Mouse (Mus musculus) frontal cortex, adult (tissue): ENCODE data around the gene Tmem223.
A peak's percentile ranks its signal among the peaks of the same experiment; 100 is the strongest.

Source experiments
- ATAC-seq: cut with Nextera tagmentation; 2 replicates; pipeline ENCODE4 v1.9.2; 2017; ENCODE audit warnings: mild to moderate bottlenecking, moderate library complexity, mixed read lengths; ENCODE audit not compliant: low TSS enrichment

The Tmem223 gene

DNA sequence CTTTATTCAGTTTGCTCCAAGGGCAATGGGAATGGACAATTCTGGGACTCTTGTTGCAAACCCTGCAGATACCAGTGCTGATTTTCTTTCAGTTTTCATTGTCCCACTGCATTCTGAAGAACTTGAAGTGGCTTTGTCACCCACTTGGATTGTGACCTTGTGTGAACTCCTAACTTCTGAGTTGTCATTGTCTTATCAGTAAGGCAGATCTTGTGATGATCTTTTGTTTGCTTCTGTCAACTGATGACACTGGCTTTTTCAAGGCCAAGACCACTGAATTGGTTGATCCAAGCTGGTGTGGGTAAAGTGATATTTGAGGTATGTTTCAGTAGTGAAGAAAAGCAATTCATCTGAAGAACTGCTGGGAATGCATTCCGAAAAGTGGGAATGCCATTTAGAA lies 25.4 kb upstream of the Tmem223 start:
- ATAC-seq, result no peak

DNA sequence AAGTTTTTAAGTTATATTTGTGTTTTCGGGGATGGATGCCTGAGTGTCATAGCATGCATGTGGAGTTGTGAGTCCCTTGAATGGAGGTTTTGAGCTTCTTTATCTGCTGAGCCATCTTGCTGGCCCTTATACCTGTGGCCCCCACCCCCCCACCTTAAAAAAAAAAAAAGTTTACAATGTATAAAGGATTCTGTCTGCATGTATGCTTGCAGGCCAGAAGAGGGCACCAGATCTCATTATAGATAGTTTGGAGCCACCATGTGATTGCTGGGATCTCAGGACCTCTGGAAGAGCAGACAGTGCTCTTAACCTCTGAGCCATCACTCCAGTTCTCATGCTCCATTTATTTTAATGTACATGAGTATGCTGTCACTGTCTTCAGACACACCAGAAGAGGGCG lies 23.4 kb upstream of the Tmem223 start:
- no peak for ATAC-seq

DNA sequence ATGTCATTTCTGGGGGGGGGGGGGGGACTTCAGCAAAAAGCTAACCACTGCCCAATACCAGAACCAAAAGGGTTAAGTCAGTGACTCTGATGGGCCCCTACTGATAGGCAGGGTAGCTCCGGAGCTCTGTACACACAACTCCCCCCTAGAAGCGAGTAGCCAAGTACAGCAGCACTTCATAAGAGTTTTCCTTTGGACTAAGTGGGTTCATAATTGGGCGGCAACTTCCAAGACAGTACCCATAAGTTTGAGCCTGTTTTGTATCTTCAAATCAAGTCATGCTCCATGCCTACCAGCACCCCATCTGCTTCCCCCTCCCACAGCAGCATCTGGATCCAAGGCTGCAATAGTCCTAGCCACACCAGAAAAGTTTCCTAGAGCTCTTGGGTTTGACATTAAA lies 15.1 kb upstream of the Tmem223 start:
- ATAC-seq, result no peak

DNA sequence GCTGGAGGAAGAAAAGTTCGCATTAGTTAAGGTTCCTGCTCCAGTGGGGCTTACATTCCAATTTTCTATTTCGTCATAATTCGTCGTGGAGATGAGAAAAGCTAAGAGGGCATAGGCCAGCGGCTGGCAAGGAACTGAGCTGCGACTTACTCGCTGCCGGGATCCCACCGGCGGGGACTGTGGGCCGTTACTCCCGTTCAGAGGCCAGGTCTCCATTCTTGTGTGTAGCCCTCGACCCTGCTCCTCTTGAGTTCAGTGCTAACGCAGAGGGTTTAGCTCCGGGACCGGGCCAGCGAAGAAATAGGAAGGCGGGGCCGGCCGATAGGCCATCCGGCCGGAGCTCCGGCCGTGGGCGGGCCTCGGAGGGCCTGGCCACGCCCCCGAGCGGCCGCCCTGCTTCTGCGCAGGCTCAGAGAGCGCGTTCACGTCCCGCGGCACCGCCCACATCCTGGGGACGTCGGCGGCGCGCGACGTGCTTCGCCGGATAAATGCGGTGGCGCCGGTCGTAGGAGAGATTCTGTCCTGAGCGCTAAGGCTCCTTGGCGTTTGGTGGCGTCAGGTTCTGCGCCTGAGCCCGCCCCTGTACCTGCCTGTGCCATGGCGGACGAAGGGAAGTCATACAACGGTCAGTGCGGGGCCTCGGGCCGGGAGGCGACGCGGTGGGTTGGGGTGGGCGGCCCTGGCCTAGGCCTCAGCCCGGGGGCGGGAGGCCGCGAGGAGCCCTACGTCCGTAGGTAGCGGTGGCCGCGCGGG lies 14.0 kb upstream of the Tmem223 start, which contains the start of gene Nxf1:
Gene Nxf1 (plus strand): TSS at position 439 of the 753 bp plus-strand sequence.
- peak; percentile 90 for ATAC-seq

DNA sequence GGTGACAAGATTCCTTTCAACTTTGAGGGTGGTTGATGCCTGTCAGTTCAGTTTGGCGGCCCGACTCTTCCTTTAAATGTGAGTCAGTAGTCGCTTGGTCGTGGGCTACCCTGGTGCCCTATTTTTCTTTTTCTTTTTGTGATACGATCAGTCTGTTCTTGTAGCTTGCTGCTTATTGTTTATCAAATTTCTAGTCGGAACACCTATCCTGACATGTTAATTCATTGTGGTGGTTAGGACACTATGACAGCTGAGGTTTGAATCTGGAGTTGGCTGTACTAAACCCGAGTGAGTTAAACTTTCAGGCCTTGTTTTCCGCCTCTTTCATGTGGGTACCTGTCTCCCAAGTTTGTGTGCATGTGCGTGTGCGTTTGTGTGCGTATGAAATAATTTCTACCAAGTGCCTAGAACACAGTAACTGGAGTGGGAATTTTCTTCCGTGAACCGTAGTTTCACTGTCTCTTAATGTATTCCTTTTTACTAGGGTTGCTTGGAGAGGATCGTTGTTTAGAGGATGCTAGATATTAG lies 13.3 kb upstream of the Tmem223 start:
- ATAC-seq, result no peak

DNA sequence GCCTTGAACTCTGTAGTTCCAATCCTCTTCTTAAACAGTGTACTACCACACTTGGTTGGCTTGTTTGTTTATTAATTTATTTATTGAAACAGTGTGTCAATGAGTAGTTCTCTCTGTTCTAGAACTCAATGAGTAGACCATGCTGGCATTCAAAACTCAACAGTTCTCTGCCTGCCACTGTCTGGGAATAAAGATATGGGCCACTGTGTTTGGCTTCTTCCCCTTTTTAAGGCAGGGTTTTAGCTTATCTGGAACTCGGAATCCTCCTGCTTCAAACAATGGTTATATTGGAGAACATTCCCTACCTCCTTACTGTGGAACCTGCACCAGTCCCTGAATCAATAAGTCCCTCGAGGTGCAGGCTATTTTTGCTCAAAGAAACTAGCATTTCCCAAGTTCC lies 11.9 kb upstream of the Tmem223 start:
- ATAC-seq, result no peak

DNA sequence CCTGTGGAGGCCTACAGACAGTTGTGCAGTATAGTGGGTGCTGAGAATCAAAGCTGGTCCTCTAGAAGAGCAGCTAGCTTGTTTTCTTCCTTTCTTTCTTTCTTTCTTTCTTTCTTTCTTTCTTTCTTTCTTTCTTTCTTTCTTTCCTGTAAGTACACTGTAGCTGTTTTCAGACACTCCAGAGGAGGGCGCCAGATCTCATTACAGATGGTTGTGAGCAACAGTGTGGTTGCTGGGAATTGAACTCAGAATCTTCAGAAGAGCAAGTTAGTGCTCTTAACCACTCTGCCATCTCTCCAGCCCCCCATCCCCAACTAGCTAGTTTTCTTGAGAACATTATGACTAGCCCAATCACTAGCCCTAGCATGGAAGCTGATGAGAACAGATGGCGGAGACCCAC lies 10.0 kb upstream of the Tmem223 start:
- ATAC-seq, result no peak

DNA sequence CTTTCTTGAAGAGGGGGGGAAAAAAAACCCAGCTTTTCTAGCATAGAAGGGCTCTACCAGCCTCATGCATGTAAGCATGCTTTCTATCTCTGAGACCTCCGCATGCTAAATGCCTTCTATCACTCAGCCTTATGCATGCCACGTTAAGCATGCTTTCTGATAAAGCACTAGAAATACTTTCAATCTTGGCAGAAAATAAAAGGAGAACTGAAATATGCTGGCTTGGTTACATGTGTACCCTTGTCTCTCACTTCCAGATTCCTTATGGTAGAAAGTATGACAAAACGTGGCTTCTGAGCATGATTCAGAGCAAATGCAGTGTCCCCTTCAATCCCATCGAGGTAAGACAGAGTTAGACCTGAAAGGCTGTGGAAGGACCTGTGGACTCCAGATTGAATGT lies 7.5 kb upstream of the Tmem223 start:
- ATAC-seq, result no peak

DNA sequence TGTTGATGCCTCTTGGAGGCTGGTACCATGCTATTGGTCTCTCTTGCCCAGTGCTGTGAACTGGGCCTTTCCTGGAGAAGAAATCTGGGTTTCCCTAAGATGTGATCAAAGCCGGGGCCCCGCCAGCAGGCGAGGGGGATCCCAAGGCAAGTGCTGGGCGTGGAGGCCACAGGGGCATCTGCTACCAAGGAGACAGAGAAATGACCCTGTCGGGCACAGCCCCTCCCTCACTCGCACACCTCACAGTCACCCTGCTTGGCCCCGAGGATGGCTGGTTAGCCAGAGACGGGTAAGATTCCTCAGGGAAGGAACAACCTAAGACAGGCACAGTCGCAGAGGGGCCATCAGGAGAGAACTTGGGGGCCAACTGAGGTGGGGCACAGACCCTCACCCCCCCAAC lies 5.2 kb upstream of the Tmem223 start:
- no peak for ATAC-seq

DNA sequence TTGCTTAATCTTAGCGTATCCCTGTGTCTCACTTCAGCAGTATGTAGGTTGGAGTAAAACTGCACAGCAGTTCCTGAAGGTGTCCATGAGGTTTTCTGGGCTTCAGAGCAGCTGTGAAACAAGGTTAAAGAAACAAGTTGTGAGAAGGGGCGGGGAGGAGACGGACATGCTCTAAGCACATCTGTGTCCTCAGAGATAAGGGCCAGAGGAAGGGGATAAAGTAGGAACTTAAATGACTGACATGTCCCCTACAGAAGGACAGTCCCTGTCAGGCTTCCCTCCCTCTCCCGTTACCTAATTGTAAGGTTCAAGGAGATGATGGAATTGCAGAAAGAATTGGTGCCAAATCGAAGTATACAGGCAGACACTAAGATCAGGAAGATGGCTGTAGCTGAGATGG lies 2.2 kb downstream of the Tmem223 start:
- no peak for ATAC-seq

DNA sequence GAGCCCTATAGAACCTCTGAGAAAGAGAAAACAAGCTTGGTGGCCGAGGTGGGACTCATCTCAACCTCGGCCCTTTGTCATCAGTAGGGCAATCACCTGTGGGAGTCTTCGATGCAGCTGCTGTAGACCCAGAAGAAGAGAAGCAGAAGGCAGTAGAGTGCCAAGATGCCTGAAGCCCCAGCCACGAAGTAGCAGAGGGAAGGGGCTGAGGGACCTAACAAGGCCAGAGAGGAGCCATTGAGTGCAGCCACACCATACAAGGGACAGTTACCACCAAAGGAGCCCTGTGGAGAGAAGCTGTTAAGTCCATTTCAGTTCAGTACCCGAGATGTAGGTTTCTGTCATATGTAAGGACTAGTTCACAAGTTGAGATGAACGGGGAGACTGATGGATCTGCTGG lies 2.6 kb downstream of the Tmem223 start:
- no peak for ATAC-seq

DNA sequence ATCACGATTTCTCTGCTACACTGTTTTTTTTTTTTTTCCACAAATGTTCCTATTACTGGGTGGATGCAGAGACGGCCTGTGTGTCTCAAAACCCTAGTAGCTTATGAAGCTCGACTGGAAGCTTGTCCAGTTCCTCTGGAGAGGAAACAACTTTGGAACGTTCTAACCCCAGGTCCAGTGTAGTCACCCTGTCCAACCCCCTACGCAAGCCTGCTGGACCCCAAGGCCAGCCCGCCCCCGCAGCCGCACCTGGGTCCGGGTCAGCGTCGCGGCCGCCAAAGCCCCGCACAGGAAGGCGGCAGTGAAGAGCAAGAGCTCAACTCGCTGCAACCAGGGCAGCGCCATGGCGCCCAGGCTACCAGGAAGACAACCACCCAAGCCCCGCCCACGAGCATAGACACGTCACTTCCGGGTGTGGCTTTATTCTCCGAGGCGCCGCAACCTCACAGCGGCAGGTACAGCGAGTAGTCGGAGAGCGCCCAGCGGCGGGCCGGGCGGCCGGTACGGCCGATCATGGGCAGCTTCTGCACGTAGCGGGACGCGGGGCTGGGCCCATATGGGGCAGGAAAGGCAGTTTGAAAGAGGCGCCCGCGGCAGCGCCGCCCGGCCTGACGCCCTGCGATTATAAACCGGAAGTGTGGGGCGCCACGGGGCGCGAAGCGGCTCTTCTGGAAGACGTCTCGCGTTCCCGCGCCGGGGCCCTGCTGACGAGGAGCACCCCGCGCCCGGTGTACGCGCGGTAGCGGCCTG lies 3.5 kb downstream of the Tmem223 start, which contains the start of gene Tmem179b:
Gene Tmem179b (minus strand): TSS at position 382 of the 750 bp plus-strand sequence.
- ATAC-seq, result peak; percentile 85

DNA sequence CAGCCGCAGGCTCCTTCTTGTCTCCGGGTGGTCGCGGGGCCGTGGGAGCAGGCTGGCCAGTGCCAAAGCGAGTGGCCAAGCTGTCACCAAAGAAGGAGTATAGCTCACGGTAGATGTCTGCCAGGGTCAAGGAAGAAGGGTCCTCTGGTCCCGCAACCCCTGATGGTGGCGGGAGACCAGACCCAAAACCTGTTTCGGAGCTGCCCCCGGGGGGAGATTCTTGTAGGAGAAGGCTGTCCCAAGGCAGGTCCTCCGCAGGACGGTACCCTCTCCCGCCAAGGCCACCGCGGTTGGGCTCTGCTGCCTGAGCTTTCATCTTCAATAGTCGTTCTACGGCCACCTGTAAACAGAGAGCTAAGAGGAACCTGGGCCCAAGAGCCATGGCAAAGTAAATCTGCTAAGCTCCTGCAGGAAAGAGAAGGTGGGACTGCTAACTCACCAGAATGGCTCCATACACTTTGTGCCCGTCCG lies 4.2 kb downstream of the Tmem223 start:
- ATAC-seq, result no peak

DNA sequence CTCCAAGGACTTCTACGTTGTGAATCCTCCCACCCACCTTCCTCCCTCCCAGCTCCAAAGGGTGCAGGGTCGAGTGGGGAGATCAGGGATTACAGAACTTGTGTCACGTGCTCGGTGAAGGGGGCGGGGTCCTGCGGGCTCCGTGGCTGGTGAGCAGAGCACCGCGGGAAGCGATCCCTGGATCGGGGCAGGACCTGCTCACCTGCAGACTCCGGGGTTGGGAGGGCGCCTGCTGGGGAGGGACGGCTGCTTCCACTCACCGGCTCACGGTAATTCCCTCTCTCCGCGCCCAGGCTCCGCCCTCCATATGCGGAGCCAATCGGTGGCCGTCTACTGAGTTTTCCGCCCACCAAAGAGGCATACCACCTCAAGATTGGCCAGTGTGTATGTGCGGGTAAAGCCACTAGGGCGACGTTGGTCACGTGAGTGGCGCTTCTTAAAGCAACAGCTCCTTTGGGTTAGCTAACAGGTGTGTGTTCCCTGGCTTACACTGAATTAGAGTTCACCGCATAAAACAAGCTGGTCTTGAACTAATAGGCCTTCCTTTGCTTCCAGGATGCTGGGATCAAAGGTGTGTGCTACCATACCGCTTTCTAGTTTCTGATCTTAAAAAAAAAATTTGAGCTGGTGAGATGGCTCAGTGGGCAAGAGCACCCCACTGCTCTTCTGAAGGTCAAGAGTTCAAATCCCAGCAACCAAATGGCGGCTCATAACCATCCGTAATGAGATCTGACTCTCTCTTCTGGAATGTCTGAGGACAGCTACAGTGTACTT lies 15.4 kb downstream of the Tmem223 start, which contains the start of gene Taf6l:
Gene Taf6l (minus strand): TSS at position 410 of the 774 bp plus-strand sequence.
- ATAC-seq, result peak; percentile 98

DNA sequence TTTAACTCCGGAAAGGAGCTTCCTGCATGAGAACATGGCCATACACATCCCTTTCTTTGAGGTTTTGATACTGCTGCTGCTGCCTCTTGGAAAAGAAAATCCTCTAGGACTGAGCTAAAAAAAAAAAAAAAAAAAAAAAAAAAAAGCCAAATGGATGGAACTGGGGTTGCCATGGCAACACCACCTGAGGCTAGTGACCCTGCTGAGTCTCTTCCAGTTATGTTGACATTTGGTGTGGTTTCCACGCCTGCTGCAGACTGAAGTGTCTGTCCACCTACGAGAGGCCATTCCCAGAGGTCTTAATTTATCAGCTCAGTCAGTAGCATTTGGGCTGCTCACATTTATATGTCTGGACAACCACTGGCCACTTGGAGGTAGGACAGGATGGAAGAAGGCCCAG lies 17.7 kb downstream of the Tmem223 start:
- ATAC-seq, result no peak

DNA sequence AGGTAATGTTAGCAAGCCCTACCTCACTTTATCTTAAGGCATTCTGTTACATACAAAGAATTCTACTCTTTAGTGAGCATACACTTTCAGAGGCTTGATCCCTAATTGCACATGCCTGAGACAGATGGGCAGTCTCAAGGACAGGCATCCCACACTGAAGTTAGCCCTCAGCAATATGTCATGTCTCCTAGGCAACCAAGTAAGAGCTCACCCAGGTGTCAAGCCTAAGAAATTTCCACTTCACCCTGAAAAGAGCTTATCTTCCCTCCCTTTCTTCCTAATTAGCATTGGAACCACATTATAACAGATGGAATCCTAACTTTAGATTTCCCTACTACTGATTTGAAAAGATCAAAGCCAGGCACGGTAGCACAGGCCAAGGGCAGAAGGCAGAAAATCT lies 18.4 kb downstream of the Tmem223 start:
- ATAC-seq, result peak; percentile 51

DNA sequence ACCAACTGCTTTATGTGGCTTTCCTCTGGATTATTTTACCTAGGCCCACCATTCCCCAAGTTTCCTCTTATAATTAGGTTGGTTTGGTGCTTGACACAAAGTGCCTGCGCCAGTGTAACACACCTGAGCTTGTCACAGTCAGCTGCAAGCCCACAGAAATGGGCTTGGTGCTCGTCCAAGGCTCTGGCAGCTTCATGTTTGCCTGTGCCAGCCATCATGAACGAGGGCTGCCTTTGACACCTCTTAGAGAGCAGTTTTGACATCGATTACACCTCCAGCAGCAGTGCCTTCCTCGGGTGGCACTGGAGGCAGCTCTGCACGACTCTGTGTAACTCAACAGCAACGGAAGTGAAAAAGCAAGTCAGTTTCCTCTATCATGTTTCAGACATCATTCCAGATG lies 19.4 kb downstream of the Tmem223 start:
- no peak for ATAC-seq

DNA sequence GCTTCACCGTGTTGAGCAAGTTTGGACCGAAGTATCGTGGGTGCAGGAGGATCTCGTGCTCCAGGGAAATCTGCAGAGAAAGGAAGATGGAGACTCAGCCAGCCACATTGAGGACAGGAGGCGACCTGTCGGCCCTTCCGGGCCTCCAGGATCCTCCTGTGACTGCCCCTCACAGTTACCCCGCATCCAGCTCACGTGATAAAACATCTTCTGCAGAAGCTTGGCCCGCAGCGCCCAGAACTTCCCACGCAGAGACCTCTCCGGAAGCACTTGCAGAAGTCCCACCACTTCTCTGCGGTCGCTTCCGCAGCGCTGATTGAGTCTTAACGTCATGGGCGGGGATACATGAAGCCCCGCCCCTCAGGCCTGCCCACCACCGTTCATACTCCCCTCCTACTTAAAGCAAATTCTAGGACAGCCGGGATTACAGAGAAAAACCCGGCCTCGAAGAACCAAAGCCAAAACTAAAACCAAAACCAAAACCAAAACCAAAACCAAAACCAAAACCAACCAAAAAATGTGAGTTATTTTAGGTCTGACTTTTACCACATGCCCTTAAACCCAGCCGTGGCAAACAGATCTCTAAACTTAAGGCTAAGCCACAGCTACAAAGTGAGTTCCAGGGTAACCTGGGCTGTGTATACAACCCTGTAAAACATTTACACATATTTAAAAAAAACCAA lies 27.6 kb downstream of the Tmem223 start, which contains the start of gene Polr2g:
Gene Polr2g (minus strand): TSS at position 314 of the 683 bp plus-strand sequence.
- ATAC-seq, result peak; percentile 80

DNA sequence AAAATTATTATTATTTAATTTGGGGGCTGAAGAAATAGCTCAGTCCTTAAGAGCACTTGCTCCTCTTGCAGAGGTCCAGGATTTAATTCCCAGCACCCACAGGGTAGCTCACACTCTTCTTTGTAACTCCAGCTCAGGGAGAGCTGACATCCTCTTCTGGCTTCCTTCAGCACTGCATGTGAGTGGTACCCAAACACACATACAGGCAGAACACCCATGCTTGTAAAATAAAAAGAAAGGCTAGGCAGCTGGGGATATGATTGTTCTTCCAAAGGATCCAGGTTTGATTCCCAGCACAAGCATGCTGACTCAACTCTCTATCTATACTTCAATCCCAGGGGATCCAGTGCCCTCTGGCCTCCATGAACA lies 28.1 kb downstream of the Tmem223 start:
- no peak for ATAC-seq

DNA sequence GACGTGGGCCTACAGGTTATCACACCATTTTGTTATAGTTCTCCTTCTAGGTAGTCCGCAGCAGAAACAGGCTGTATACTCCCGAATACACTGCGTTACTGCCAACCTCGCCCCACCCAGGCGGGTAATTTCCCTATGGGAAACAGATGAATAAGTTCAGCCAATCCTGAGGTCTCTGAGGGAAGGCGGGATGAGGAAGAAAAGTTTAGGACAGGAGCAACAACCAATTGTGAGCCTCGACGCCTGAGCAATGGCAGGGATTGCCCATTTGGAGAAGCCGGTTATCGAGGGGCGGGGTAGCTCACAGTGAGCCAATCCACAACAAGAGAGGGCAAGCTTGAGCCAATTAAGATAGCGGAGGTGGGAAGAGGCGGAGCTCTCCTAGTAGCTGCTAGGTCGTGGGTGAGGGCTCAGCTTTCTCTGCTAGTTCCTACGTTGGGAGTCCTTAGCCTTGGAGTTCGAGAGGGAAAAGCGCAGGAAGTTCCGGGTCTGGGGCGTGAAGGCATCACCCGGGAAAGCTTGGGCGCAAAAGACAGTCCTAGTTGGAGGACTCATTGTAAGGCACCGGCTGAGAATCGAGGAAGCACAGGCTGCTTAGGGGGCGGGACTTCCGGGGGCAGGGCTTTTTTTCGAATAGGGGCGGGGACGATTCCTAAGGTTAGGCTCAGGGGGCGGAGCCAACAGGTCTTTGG lies 31.5 kb downstream of the Tmem223 start, which contains the start of gene Zbtb3:
Gene Zbtb3 (plus strand): TSS at position 426 of the 692 bp plus-strand sequence.
- peak; percentile 91 for ATAC-seq
